Mouse (Mus musculus) small intestine, adult 2 months (tissue): Measurements from ENCODE around the gene Runx1.

Source experiments
- CTCF ChIP-seq: fragments of 200-500 bp; IDR thresholded peaks from 2 replicates; pipeline ENCODE4 v1.5.1; 2012; ENCODE audit warnings: low read depth, mild to moderate bottlenecking, control low read depth, inconsistent platforms, low read length, moderate library complexity, mixed read lengths; ENCODE audit not compliant: insufficient replicate concordance, insufficient read length; ENCODE audit errors: extremely low read depth
- POLR2A ChIP-seq: fragments of 200-500 bp; IDR thresholded peaks from 2 replicates; pipeline ENCODE4 v1.6.1; 2012; ENCODE audit warnings: low read depth, mild to moderate bottlenecking, control low read depth, inconsistent platforms, low read length, moderate library complexity

GRCm38 (mm10) chr16:92686978-92687377 is 139.0 kb downstream of the Runx1 start:
- TF ChIP-seq CTCF (no peak), POLR2A (no peak)
